Mouse (Mus musculus): ENCODE measurements at regions not wholly inside any gene's neighbourhood (a gene's known extent, or its start where the extent isn't known, plus 50 kb on each side); places are given as distances from the start of the nearest gene placed in this dataset.

GRCm38 (mm10) chr6:117379904-117380303 is 211.6 kb downstream of the Cxcl12 start:
- Histone ChIP-seq H3K4me2 (ENCODE audit: low read depth, low read length) (no peak overlapping the region), H3K9ac (ENCODE audit: low read length) (no peak overlapping the region), H3K9me3 (replicated peaks; ENCODE audit: control insufficient read depth, low read length) (peaks cover 3% of the 10 kb centered on the region), H3K36me3 (ENCODE audit: control insufficient read depth, insufficient read depth) (peaks cover 2% of the 10 kb centered on the region; the same call in 1 of the 2 replicates), H3K4me3 (ENCODE audit: low read length) (no peak overlapping the region), H3K4me1 (ENCODE audit: control insufficient read depth, insufficient read depth, low read length) (peaks cover 6% of the 10 kb centered on the region), H3K27me3 (ENCODE audit: control insufficient read depth, insufficient read depth, low read length) (no peaks in the 10 kb centered on the region), H3K27ac (ENCODE audit: low read length) (no peak overlapping the region)
- no peak for ATAC-seq (replicated peaks; ENCODE audit: extremely low read depth, insufficient read depth, low FRiP score)
- 49% methylated on average over 4 of the region's 4 CpGs for WGBS

- no peak overlapping the region for H3K9ac ChIP-seq (ENCODE audit: low read length)
- no peaks in the 10 kb centered on the region for H3K27me3 ChIP-seq (ENCODE audit: control insufficient read depth, insufficient read depth, low read length)
- H3K4me2 ChIP-seq (ENCODE audit: low read depth, low read length) = no peak overlapping the region
- peak; percentile 97 for ATAC-seq (replicated peaks; ENCODE audit: extremely low read depth, insufficient read depth, low FRiP score)
- H3K9me3 ChIP-seq (replicated peaks; ENCODE audit: control insufficient read depth, low read length) = no peaks in the 10 kb centered on the region
- H3K27ac ChIP-seq (ENCODE audit: low read length) = peak overlapping the region; percentile 74
- peaks cover 18% of the 10 kb centered on the region for H3K4me1 ChIP-seq (ENCODE audit: control insufficient read depth, insufficient read depth, low read length)
- H3K4me3 ChIP-seq (ENCODE audit: low read length) = no peak overlapping the region
- no peaks in the 10 kb centered on the region for H3K36me3 ChIP-seq (ENCODE audit: control insufficient read depth, insufficient read depth)
- WGBS = 40% methylated on average over 7 of the region's 7 CpGs
Measured at GRCm38 (mm10) chr6:117390233-117390848, 222.0 kb downstream of the Cxcl12 start.

GRCm38 (mm10) chr6:117393480-117393879 is 225.1 kb downstream of the Cxcl12 start:
- H3K4me1 ChIP-seq (ENCODE audit: control insufficient read depth, insufficient read depth, low read length) = peaks cover 18% of the 10 kb centered on the region
- no peak overlapping the region for H3K4me3 ChIP-seq (ENCODE audit: low read length)
- H3K27ac ChIP-seq (ENCODE audit: low read length) = no peak overlapping the region
- no peaks in the 10 kb centered on the region for H3K27me3 ChIP-seq (ENCODE audit: control insufficient read depth, insufficient read depth, low read length)
- no peaks in the 10 kb centered on the region for H3K9me3 ChIP-seq (replicated peaks; ENCODE audit: control insufficient read depth, low read length)
- H3K36me3 ChIP-seq (ENCODE audit: control insufficient read depth, insufficient read depth) = no peaks in the 10 kb centered on the region
- H3K4me2 ChIP-seq (ENCODE audit: low read depth, low read length) = no peak overlapping the region
- H3K9ac ChIP-seq (ENCODE audit: low read length) = no peak overlapping the region
- ATAC-seq (replicated peaks; ENCODE audit: extremely low read depth, insufficient read depth, low FRiP score) = no peak

GRCm38 (mm10) chr6:117405589-117406311 is 237.4 kb downstream of the Cxcl12 start:
- WGBS = 51% methylated on average over 11 of the region's 11 CpGs
- H3K27me3 ChIP-seq (ENCODE audit: control insufficient read depth, insufficient read depth, low read length) = no peaks in the 10 kb centered on the region
- no peak for ATAC-seq (replicated peaks; ENCODE audit: extremely low read depth, insufficient read depth, low FRiP score)
- H3K9ac ChIP-seq (ENCODE audit: low read length) = no peak overlapping the region
- H3K9me3 ChIP-seq (replicated peaks; ENCODE audit: control insufficient read depth, low read length) = no peaks in the 10 kb centered on the region
- H3K4me3 ChIP-seq (ENCODE audit: low read length) = no peak overlapping the region
- H3K36me3 ChIP-seq (ENCODE audit: control insufficient read depth, insufficient read depth) = no peaks in the 10 kb centered on the region
- H3K4me2 ChIP-seq (ENCODE audit: low read depth, low read length) = no peak overlapping the region
- H3K4me1 ChIP-seq (ENCODE audit: control insufficient read depth, insufficient read depth, low read length) = peaks cover 10% of the 10 kb centered on the region
- no peak overlapping the region for H3K27ac ChIP-seq (ENCODE audit: low read length)

GRCm38 (mm10) chr6:117406312-117406595 is 237.9 kb downstream of the Cxcl12 start:
- 70% methylated on average over 4 of the region's 4 CpGs for WGBS
- H3K4me3 ChIP-seq (ENCODE audit: low read length) = no peak overlapping the region
- no peaks in the 10 kb centered on the region for H3K36me3 ChIP-seq (ENCODE audit: control insufficient read depth, insufficient read depth)
- no peak for ATAC-seq (replicated peaks; ENCODE audit: extremely low read depth, insufficient read depth, low FRiP score)
- no peak overlapping the region for H3K27ac ChIP-seq (ENCODE audit: low read length)
- H3K4me2 ChIP-seq (ENCODE audit: low read depth, low read length) = no peak overlapping the region
- H3K4me1 ChIP-seq (ENCODE audit: control insufficient read depth, insufficient read depth, low read length) = peaks cover 10% of the 10 kb centered on the region
- no peaks in the 10 kb centered on the region for H3K27me3 ChIP-seq (ENCODE audit: control insufficient read depth, insufficient read depth, low read length)
- H3K9ac ChIP-seq (ENCODE audit: low read length) = no peak overlapping the region
- no peaks in the 10 kb centered on the region for H3K9me3 ChIP-seq (replicated peaks; ENCODE audit: control insufficient read depth, low read length)

GRCm38 (mm10) chr6:117406757-117407156 is 238.4 kb downstream of the Cxcl12 start:
- 80% methylated on average over 9 of the region's 9 CpGs for WGBS
- no peaks in the 10 kb centered on the region for H3K27me3 ChIP-seq (ENCODE audit: control insufficient read depth, insufficient read depth, low read length)
- no peaks in the 10 kb centered on the region for H3K9me3 ChIP-seq (replicated peaks; ENCODE audit: control insufficient read depth, low read length)
- ATAC-seq (replicated peaks; ENCODE audit: extremely low read depth, insufficient read depth, low FRiP score) = no peak
- H3K4me3 ChIP-seq (ENCODE audit: low read length) = no peak overlapping the region
- no peak overlapping the region for H3K27ac ChIP-seq (ENCODE audit: low read length)
- no peak overlapping the region for H3K9ac ChIP-seq (ENCODE audit: low read length)
- no peaks in the 10 kb centered on the region for H3K36me3 ChIP-seq (ENCODE audit: control insufficient read depth, insufficient read depth)
- peaks cover 10% of the 10 kb centered on the region for H3K4me1 ChIP-seq (ENCODE audit: control insufficient read depth, insufficient read depth, low read length)
- no peak overlapping the region for H3K4me2 ChIP-seq (ENCODE audit: low read depth, low read length)

GRCm38 (mm10) chr6:117407206-117407858 is 239.0 kb downstream of the Cxcl12 start:
- no peaks in the 10 kb centered on the region for H3K9me3 ChIP-seq (replicated peaks; ENCODE audit: control insufficient read depth, low read length)
- no peak overlapping the region for H3K27ac ChIP-seq (ENCODE audit: low read length)
- peaks cover 10% of the 10 kb centered on the region for H3K4me1 ChIP-seq (ENCODE audit: control insufficient read depth, insufficient read depth, low read length)
- WGBS = 86% methylated on average over 15 of the region's 15 CpGs
- no peaks in the 10 kb centered on the region for H3K36me3 ChIP-seq (ENCODE audit: control insufficient read depth, insufficient read depth)
- H3K4me3 ChIP-seq (ENCODE audit: low read length) = no peak overlapping the region
- H3K27me3 ChIP-seq (ENCODE audit: control insufficient read depth, insufficient read depth, low read length) = no peaks in the 10 kb centered on the region
- ATAC-seq (replicated peaks; ENCODE audit: extremely low read depth, insufficient read depth, low FRiP score) = no peak
- no peak overlapping the region for H3K4me2 ChIP-seq (ENCODE audit: low read depth, low read length)
- no peak overlapping the region for H3K9ac ChIP-seq (ENCODE audit: low read length)

GRCm38 (mm10) chr6:117407953-117408352 is 239.6 kb downstream of the Cxcl12 start:
- H3K36me3 ChIP-seq (ENCODE audit: control insufficient read depth, insufficient read depth) = no peaks in the 10 kb centered on the region
- no peaks in the 10 kb centered on the region for H3K27me3 ChIP-seq (ENCODE audit: control insufficient read depth, insufficient read depth, low read length)
- H3K9me3 ChIP-seq (replicated peaks; ENCODE audit: control insufficient read depth, low read length) = no peaks in the 10 kb centered on the region
- H3K4me2 ChIP-seq (ENCODE audit: low read depth, low read length) = no peak overlapping the region
- H3K4me1 ChIP-seq (ENCODE audit: control insufficient read depth, insufficient read depth, low read length) = peaks cover 10% of the 10 kb centered on the region
- no peak overlapping the region for H3K9ac ChIP-seq (ENCODE audit: low read length)
- ATAC-seq (replicated peaks; ENCODE audit: extremely low read depth, insufficient read depth, low FRiP score) = no peak
- H3K4me3 ChIP-seq (ENCODE audit: low read length) = no peak overlapping the region
- WGBS = 80% methylated on average over 5 of the region's 5 CpGs
- H3K27ac ChIP-seq (ENCODE audit: low read length) = no peak overlapping the region
